ENCODE assay signal across 8 mouse cellular contexts in the genomic region with DNA sequence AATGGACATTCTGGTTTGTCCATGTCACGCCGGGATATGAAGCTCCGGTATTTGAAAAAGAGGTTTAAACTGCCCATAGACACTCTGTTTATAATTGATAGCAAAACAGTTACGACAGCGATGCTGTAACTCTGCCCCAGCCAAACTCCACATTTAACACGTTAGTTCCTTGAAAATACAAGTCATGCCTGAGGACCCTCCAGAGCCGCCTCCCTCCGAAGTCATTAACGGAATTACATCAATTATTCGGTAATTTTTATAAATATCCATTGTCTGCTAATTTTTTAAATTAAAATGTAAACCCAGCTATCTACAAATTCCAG. TPM values are rescaled to one million over a fixed set of nuclear protein-coding genes. Genes with fewer than 3 reads are reported as not detected.
DNase-seq lines count a peak whose midpoint lies in the region; ATAC-seq and TF ChIP-seq lines count a peak whose summit lies in the region.

No protein-coding gene starts in this region.

- under 1% methylated on average over 10 of the region's 10 CpGs for WGBS in lung, adult 2 months
- WGBS in heart, embryonic 15.5 days: 0% methylated on average over 10 of the region's 10 CpGs
- WGBS in limb, embryonic 11.5 days: 0% methylated on average over 10 of the region's 10 CpGs

- H3K9me3 ChIP-seq in heart, embryonic 15.5 days (replicated peaks): no peaks in the 10 kb centered on the region
- H3K9me3 ChIP-seq in limb, embryonic 11.5 days (ENCODE audit: control insufficient read depth, low read length): no peaks in the 10 kb centered on the region

- peak overlapping the region; percentile 86 for H3K4me3 ChIP-seq in lung, adult 2 months (replicated peaks; ENCODE audit: extremely low read depth, low read depth, low read length)
- peak overlapping the region; percentile 75 for H3K4me3 ChIP-seq in cortical plate, adult 2 months (ENCODE audit: insufficient read depth, low read length)
- H3K4me3 ChIP-seq in heart, embryonic 15.5 days: peak overlapping the region; percentile 89
- H3K4me3 ChIP-seq in limb, embryonic 11.5 days (ENCODE audit: low read depth, low read length): peak overlapping the region; percentile 64

- H3K4me1 ChIP-seq in lung, adult 2 months (ENCODE audit: control insufficient read depth, insufficient read depth, low read length): peaks cover 8% of the 10 kb centered on the region
- peaks cover 3% of the 10 kb centered on the region; the same call in 1 of the 2 replicates for H3K4me1 ChIP-seq in cortical plate, adult 2 months (ENCODE audit: control insufficient read depth, insufficient read depth, low read length)
- H3K4me1 ChIP-seq in heart, embryonic 15.5 days (replicated peaks): peaks cover 44% of the 10 kb centered on the region
- H3K4me1 ChIP-seq in limb, embryonic 11.5 days (ENCODE audit: control insufficient read depth, insufficient read depth, low read length): peaks cover 14% of the 10 kb centered on the region

- peak; percentile 26 for DNase-seq in lung, adult 2 months
- DNase-seq in lung, postnatal 4 days: no peak
- DNase-seq in limb, embryonic 11.5 days (ENCODE audit: low spot score): peak; percentile 57
- peak; percentile 48 for DNase-seq in naive thymus-derived CD4-positive, alpha-beta T cell, adult 2 months (ENCODE audit: low read depth)
- no peak for DNase-seq in frontal cortex, postnatal 14 days (ENCODE audit: low spot score in 2 of 2)
- DNase-seq in testis, postnatal 14 days (ENCODE audit: low spot score): no peak

- ATAC-seq in heart, embryonic 15.5 days (replicated peaks; ENCODE audit: insufficient number of reproducible peaks, insufficient read depth, low FRiP score, low read depth): no peak
- ATAC-seq in limb, embryonic 11.5 days (ENCODE audit: insufficient number of reproducible peaks, low FRiP score, low TSS enrichment, low read depth): no peak

- H3K27me3 ChIP-seq in heart, embryonic 15.5 days: no peaks in the 10 kb centered on the region
- H3K27me3 ChIP-seq in limb, embryonic 11.5 days (ENCODE audit: control insufficient read depth, insufficient read depth, low read length): no peaks in the 10 kb centered on the region

- peak overlapping the region; percentile 89 for H3K4me2 ChIP-seq in heart, embryonic 15.5 days
- peak overlapping the region; percentile 63 for H3K4me2 ChIP-seq in limb, embryonic 11.5 days (ENCODE audit: low read depth, severe bottlenecking)

- no peak for TF ChIP-seq CTCF in lung, adult 2 months (IDR thresholded peaks at IDR 0.05; ENCODE audit: insufficient read depth, low read length)
- no peak for TF ChIP-seq CTCF in cortical plate, adult 2 months (IDR thresholded peaks at IDR 0.05; ENCODE audit: extremely low read depth, insufficient read depth, low read length)

- H3K36me3 ChIP-seq in heart, embryonic 15.5 days: no peaks in the 10 kb centered on the region
- no peaks in the 10 kb centered on the region for H3K36me3 ChIP-seq in limb, embryonic 11.5 days (ENCODE audit: control insufficient read depth, insufficient read depth, low read length)

- peak overlapping the region; percentile 96 for H3K9ac ChIP-seq in heart, embryonic 15.5 days
- no peak overlapping the region; the same call in 1 of the 2 replicates for H3K9ac ChIP-seq in limb, embryonic 11.5 days (ENCODE audit: low read length)

- H3K27ac ChIP-seq in cortical plate, adult 2 months (ENCODE audit: insufficient read depth, low read length): no peak overlapping the region
- H3K27ac ChIP-seq in heart, embryonic 15.5 days: peak overlapping the region; percentile 85
- H3K27ac ChIP-seq in limb, embryonic 11.5 days (replicated peaks; ENCODE audit: low read depth, low read length): no peak overlapping the region; the same call in 1 of the 2 replicates

- no peak for TF ChIP-seq POLR2A in lung, adult 2 months (IDR thresholded peaks at IDR 0.05; ENCODE audit: borderline replicate concordance, extremely low read depth, low read depth, low read length)
- no peak for TF ChIP-seq POLR2A in cortical plate, adult 2 months (IDR thresholded peaks at IDR 0.05; ENCODE audit: extremely low read depth, insufficient read depth, low read length)

RNA-seq across cellular contexts. Expression of a gene that starts 0.6 kb away (rescaled TPM):
- 43.6 and 48.2 TPM in 2 replicates for polyA plus RNA-seq in lung, adult 2 months (2012; rRNA removed)
- 23.6 and 24.9 TPM in 2 replicates for polyA plus RNA-seq in cortical plate, adult 2 months (2012; rRNA removed)
- 57.5 and 64.2 TPM in 2 replicates for polyA plus RNA-seq in heart, embryonic 15.5 days (2015; fragmentation: Nextera tagmentation; extraction: Ambion mirVana)
- polyA plus RNA-seq in limb, embryonic 11.5 days (2014; fragmentation: Nextera tagmentation; extraction: Ambion mirVana): 95.2 and 95.6 TPM in 2 replicates

Comparison
In these comparisons a context has a peak if more than half of its experiments do, and no peak if none do; other contexts are left out.
1. DNase-seq: peak in lung, adult 2 months (single experiment), limb, embryonic 11.5 days (single experiment) and naive thymus-derived CD4-positive, alpha-beta T cell, adult 2 months (single experiment); none in lung, postnatal 4 days (0 of 2), frontal cortex, postnatal 14 days (0 of 2) and testis, postnatal 14 days (single experiment).
2. Peak in every context shown above with its lines, with median percentiles within 50 percentile points of each other: H3K4me3 ChIP-seq.